Mouse (Mus musculus): Measurements from ENCODE around the gene Olfr951.

Olfr951 gene

GRCm38 (mm10) chr9:39387110-39387509 is at the start of gene Olfr951:
TSS of gene Olfr951 (plus strand) at chr9:39387410.
- DNase-seq (ENCODE audit: low spot score), result no peak

- DNase-seq (ENCODE audit: low spot score), result no peak
These were observed 39.8 kb downstream of the Olfr951 start, which contains the start of gene Olfr952 for GRCm38 (mm10) chr9:39427048-39427447. TSS of gene Olfr952 (minus strand) at chr9:39427148.
